Mouse (Mus musculus): ENCODE data around the gene Tpcn2. TPM values are rescaled to one million over a fixed set of nuclear protein-coding genes. Genes with fewer than 3 reads are reported as not detected.

Tpcn2 gene
- polyA plus RNA-seq, 1 experiment from 2014 or later, result 2.4 TPM

GRCm38 (mm10) chr7:145302488-145303285 lies 18.9 kb upstream of the Tpcn2 start:
- peak; percentile 88 for DNase-seq (ENCODE audit: low spot score)
- Histone ChIP-seq H3K4me2 (ENCODE audit: low read depth, low read length, severe bottlenecking) (peak overlapping the region; percentile 35), H3K36me3 (ENCODE audit: control insufficient read depth, insufficient read depth, low read length) (no peaks in the 10 kb centered on the region), H3K4me3 (ENCODE audit: low read depth, low read length) (peak overlapping the region; percentile 14), H3K4me1 (replicated peaks; ENCODE audit: control insufficient read depth, insufficient read depth, low read length) (no peaks in the 10 kb centered on the region; the same call in 1 of the 2 replicates), H3K9me3 (ENCODE audit: control insufficient read depth, low read length) (no peaks in the 10 kb centered on the region), H3K27ac (ENCODE audit: low read depth, low read length) (no peak overlapping the region), H3K27me3 (ENCODE audit: control insufficient read depth, insufficient read depth, low read length) (no peaks in the 10 kb centered on the region), H3K9ac (ENCODE audit: low read length) (peak overlapping the region; percentile 52)
- 4% methylated on average over 20 of the region's 20 CpGs for WGBS
- peak; percentile 94 for ATAC-seq (replicated peaks; ENCODE audit: low FRiP score)

GRCm38 (mm10) chr7:145301341-145302005 lies 17.7 kb upstream of the Tpcn2 start:
- H3K4me2 ChIP-seq (ENCODE audit: low read depth, low read length, severe bottlenecking), result no peak overlapping the region
- 91% methylated on average over 6 of the region's 6 CpGs for WGBS
- no peak overlapping the region for H3K9ac ChIP-seq (ENCODE audit: low read length)
- ATAC-seq (replicated peaks; ENCODE audit: low FRiP score) (no peak), DNase-seq (ENCODE audit: low spot score) (no peak)
- no peak overlapping the region for H3K27ac ChIP-seq (ENCODE audit: low read depth, low read length)
- no peaks in the 10 kb centered on the region; the same call in 1 of the 2 replicates for H3K4me1 ChIP-seq (replicated peaks; ENCODE audit: control insufficient read depth, insufficient read depth, low read length)
- H3K4me3 ChIP-seq (ENCODE audit: low read depth, low read length), result no peak overlapping the region
- no peaks in the 10 kb centered on the region for H3K36me3 ChIP-seq (ENCODE audit: control insufficient read depth, insufficient read depth, low read length)
- no peaks in the 10 kb centered on the region for H3K9me3 ChIP-seq (ENCODE audit: control insufficient read depth, low read length)
- H3K27me3 ChIP-seq (ENCODE audit: control insufficient read depth, insufficient read depth, low read length), result no peaks in the 10 kb centered on the region

- Histone ChIP-seq H3K4me1 (replicated peaks; ENCODE audit: control insufficient read depth, insufficient read depth, low read length) (no peaks in the 10 kb centered on the region; the same call in 1 of the 2 replicates), H3K27ac (ENCODE audit: low read depth, low read length) (no peak overlapping the region), H3K9me3 (ENCODE audit: control insufficient read depth, low read length) (no peaks in the 10 kb centered on the region), H3K4me3 (ENCODE audit: low read depth, low read length) (no peak overlapping the region), H3K27me3 (ENCODE audit: control insufficient read depth, insufficient read depth, low read length) (no peaks in the 10 kb centered on the region), H3K4me2 (ENCODE audit: low read depth, low read length, severe bottlenecking) (no peak overlapping the region), H3K9ac (ENCODE audit: low read length) (no peak overlapping the region), H3K36me3 (ENCODE audit: control insufficient read depth, insufficient read depth, low read length) (no peaks in the 10 kb centered on the region)
- DNase-seq (ENCODE audit: low spot score), result no peak
- no peak for ATAC-seq (replicated peaks; ENCODE audit: low FRiP score)
Observed at GRCm38 (mm10) chr7:145301008-145301340, 17.2 kb upstream of the Tpcn2 start.

GRCm38 (mm10) chr7:145300321-145301007 lies 16.7 kb upstream of the Tpcn2 start, which contains the start of gene Mrgprf:
Gene Mrgprf (plus strand): TSS chr7:145300828.
- H3K4me3 ChIP-seq (ENCODE audit: low read depth, low read length), result no peak within 1 kb of the TSS
- no peaks in the 10 kb centered on the region for H3K27me3 ChIP-seq (ENCODE audit: control insufficient read depth, insufficient read depth, low read length)
- no peaks in the 10 kb centered on the region for H3K36me3 ChIP-seq (ENCODE audit: control insufficient read depth, insufficient read depth, low read length)
- no peak within 1 kb of the TSS for H3K4me2 ChIP-seq (ENCODE audit: low read depth, low read length, severe bottlenecking)
- no peaks in the 10 kb centered on the region; the same call in 1 of the 2 replicates for H3K4me1 ChIP-seq (replicated peaks; ENCODE audit: control insufficient read depth, insufficient read depth, low read length)
- DNase-seq (ENCODE audit: low spot score) (no peak), ATAC-seq (replicated peaks; ENCODE audit: low FRiP score) (no peak)
- 34% methylated on average over 13 of the region's 13 CpGs for WGBS
- H3K27ac ChIP-seq (ENCODE audit: low read depth, low read length), result no peak within 1 kb of the TSS
- H3K9me3 ChIP-seq (ENCODE audit: control insufficient read depth, low read length), result no peaks in the 10 kb centered on the region
- no peak within 1 kb of the TSS for H3K9ac ChIP-seq (ENCODE audit: low read length)

- Histone ChIP-seq H3K4me1 (replicated peaks; ENCODE audit: control insufficient read depth, insufficient read depth, low read length) (no peaks in the 10 kb centered on the region; the same call in 1 of the 2 replicates), H3K4me2 (ENCODE audit: low read depth, low read length, severe bottlenecking) (no peak overlapping the region), H3K27ac (ENCODE audit: low read depth, low read length) (no peak overlapping the region), H3K27me3 (ENCODE audit: control insufficient read depth, insufficient read depth, low read length) (no peaks in the 10 kb centered on the region), H3K36me3 (ENCODE audit: control insufficient read depth, insufficient read depth, low read length) (no peaks in the 10 kb centered on the region), H3K9me3 (ENCODE audit: control insufficient read depth, low read length) (no peaks in the 10 kb centered on the region), H3K4me3 (ENCODE audit: low read depth, low read length) (no peak overlapping the region), H3K9ac (ENCODE audit: low read length) (no peak overlapping the region)
- no peak for DNase-seq (ENCODE audit: low spot score)
- no peak for ATAC-seq (replicated peaks; ENCODE audit: low FRiP score)
- 73% methylated on average over 7 of the region's 7 CpGs for WGBS
Observed at GRCm38 (mm10) chr7:145299562-145300320, 15.9 kb upstream of the Tpcn2 start.

GRCm38 (mm10) chr7:145298666-145299490 lies 15.1 kb upstream of the Tpcn2 start:
- Histone ChIP-seq H3K27ac (ENCODE audit: low read depth, low read length) (no peak overlapping the region), H3K36me3 (ENCODE audit: control insufficient read depth, insufficient read depth, low read length) (no peaks in the 10 kb centered on the region), H3K4me3 (ENCODE audit: low read depth, low read length) (no peak overlapping the region), H3K4me2 (ENCODE audit: low read depth, low read length, severe bottlenecking) (no peak overlapping the region), H3K9me3 (ENCODE audit: control insufficient read depth, low read length) (no peaks in the 10 kb centered on the region), H3K4me1 (replicated peaks; ENCODE audit: control insufficient read depth, insufficient read depth, low read length) (no peaks in the 10 kb centered on the region; the same call in 1 of the 2 replicates), H3K9ac (ENCODE audit: low read length) (no peak overlapping the region), H3K27me3 (ENCODE audit: control insufficient read depth, insufficient read depth, low read length) (no peaks in the 10 kb centered on the region)
- ATAC-seq (replicated peaks; ENCODE audit: low FRiP score) (no peak), DNase-seq (ENCODE audit: low spot score) (no peak)
- WGBS, result 73% methylated on average over 3 of the region's 3 CpGs

- H3K4me3 ChIP-seq (ENCODE audit: low read depth, low read length), result no peak overlapping the region
- H3K4me2 ChIP-seq (ENCODE audit: low read depth, low read length, severe bottlenecking), result no peak overlapping the region
- WGBS, result 35% methylated on average over 6 of the region's 6 CpGs
- no peak overlapping the region for H3K9ac ChIP-seq (ENCODE audit: low read length)
- no peaks in the 10 kb centered on the region for H3K4me1 ChIP-seq (replicated peaks; ENCODE audit: control insufficient read depth, insufficient read depth, low read length)
- no peaks in the 10 kb centered on the region for H3K27me3 ChIP-seq (ENCODE audit: control insufficient read depth, insufficient read depth, low read length)
- H3K27ac ChIP-seq (ENCODE audit: low read depth, low read length), result no peak overlapping the region
- no peak for ATAC-seq (replicated peaks; ENCODE audit: low FRiP score)
- no peaks in the 10 kb centered on the region for H3K9me3 ChIP-seq (ENCODE audit: control insufficient read depth, low read length)
- no peaks in the 10 kb centered on the region for H3K36me3 ChIP-seq (ENCODE audit: control insufficient read depth, insufficient read depth, low read length)
- DNase-seq (ENCODE audit: low spot score), result no peak
Observed at GRCm38 (mm10) chr7:145293859-145294258, 10.0 kb upstream of the Tpcn2 start.
